Mouse (Mus musculus) CH12.LX (cell line): Measurements from ENCODE around the gene Phgdh. TPM values are rescaled to one million over a fixed set of nuclear protein-coding genes. Genes with fewer than 3 reads are reported as not detected.
A peak's percentile ranks its signal among the peaks of the same experiment; 100 is the strongest.

Experiments used
- DNase-seq: peaks from one replicate; pipeline ENCODE4 v3.0.0-alpha.2; 2013; ENCODE audit errors: extremely low read depth
- H3K27ac ChIP-seq: 2 replicates; pipeline ENCODE4 v1.5.1; 2012; ENCODE audit warnings: low read depth, mild to moderate bottlenecking, control low read depth, moderate library complexity; ENCODE audit not compliant: insufficient read depth
- H3K27me3 ChIP-seq: replicated peaks from 2 replicates; pipeline ENCODE3; 2012; ENCODE audit warnings: inconsistent platforms
- H3K36me3 ChIP-seq, 2 experiments: replicated peaks in 1 of 2; 2 replicates each; pipeline versions ENCODE3 to v1.6.1; 2012; ENCODE audit warnings: inconsistent platforms in 1 of 2, low read length in 1 of 2, mild to moderate bottlenecking in 1 of 2, mixed read lengths in 1 of 2, moderate library complexity in 1 of 2; ENCODE audit not compliant: control insufficient read depth in 1 of 2, insufficient read depth in 1 of 2
- H3K4me1 ChIP-seq, 2 experiments: 2 replicates each; pipeline ENCODE4 v1.6.1; 2012; ENCODE audit warnings: inconsistent platforms in 1 of 2, moderate library complexity in 1 of 2; ENCODE audit not compliant: insufficient read depth in 2 of 2, control insufficient read depth in 1 of 2
- H3K4me2 ChIP-seq: 2 replicates; pipeline ENCODE4 v1.6.1; 2012; ENCODE audit warnings: low read depth, mild to moderate bottlenecking, control low read depth; ENCODE audit not compliant: poor library complexity, insufficient read depth, severe bottlenecking
- H3K4me3 ChIP-seq, 3 experiments: fragments of 150-350 bp in 1 of 3; sonication (generic) in 1 of 3; replicated peaks in 1 of 3; 2 replicates each; pipeline versions ENCODE3 to v1.5.1; 2011 to 2012; ENCODE audit warnings: low read depth in 2 of 3, low read length in 2 of 3, mild to moderate bottlenecking in 2 of 3, moderate library complexity in 2 of 3, control low read depth in 1 of 3, improper control_type of control experiment in 1 of 3, inconsistent platforms in 1 of 3, mixed read lengths in 1 of 3; ENCODE audit not compliant: poor library complexity in 1 of 3
- H3K79me2 ChIP-seq: replicated peaks from 2 replicates; pipeline ENCODE4 v1.6.1; 2012; ENCODE audit warnings: mild to moderate bottlenecking, moderate library complexity; ENCODE audit not compliant: control insufficient read depth, poor library complexity, insufficient read depth, severe bottlenecking; ENCODE audit errors: extremely low read depth
- H3K9ac ChIP-seq: 2 replicates; pipeline ENCODE4 v1.6.1; 2012; ENCODE audit warnings: low read depth, mild to moderate bottlenecking, control low read depth, moderate library complexity; ENCODE audit not compliant: insufficient read depth
- H3K9me3 ChIP-seq: replicated peaks from 2 replicates; pipeline ENCODE3; 2012; ENCODE audit warnings: low read length, inconsistent platforms, mixed read lengths
- BHLHE40 ChIP-seq: IDR thresholded peaks from 2 replicates; pipeline ENCODE4 v1.6.1; 2011; ENCODE audit warnings: mild to moderate bottlenecking, low read depth, low read length, improper control_type of control experiment
- CTCF ChIP-seq, 2 experiments: IDR thresholded peaks in 1 of 2; conservative IDR thresholded peaks in 1 of 2; 2 replicates each; pipeline ENCODE4 v1.5.1; 2011 to 2012; ENCODE audit warnings: low read depth in 2 of 2, low read length in 2 of 2, improper control_type of control experiment in 1 of 2, inconsistent platforms in 1 of 2, mild to moderate bottlenecking in 1 of 2, moderate library complexity in 1 of 2
- E2F4 ChIP-seq: IDR thresholded peaks from 2 replicates; pipeline ENCODE4 v1.6.1; 2011; ENCODE audit warnings: low read depth, low read length, improper control_type of control experiment; ENCODE audit not compliant: insufficient replicate concordance
- EP300 ChIP-seq: IDR thresholded peaks from 2 replicates; pipeline ENCODE4 v1.6.1; 2011; ENCODE audit warnings: low read length, improper control_type of control experiment
- ETS1 ChIP-seq: conservative IDR thresholded peaks from 2 replicates; pipeline ENCODE4 v1.6.1; 2012; ENCODE audit warnings: low read depth, mild to moderate bottlenecking, inconsistent platforms, low read length, improper control_type of control experiment, moderate library complexity
- HCFC1 ChIP-seq: IDR thresholded peaks from 2 replicates; pipeline ENCODE4 v1.6.1; 2012; ENCODE audit warnings: low read depth, mild to moderate bottlenecking, inconsistent platforms, low read length, improper control_type of control experiment
- MYC ChIP-seq: IDR thresholded peaks from 2 replicates; pipeline ENCODE4 v1.6.1; 2011; ENCODE audit warnings: low read depth, mild to moderate bottlenecking, improper control_type of control experiment, low read length
- NELFE ChIP-seq: IDR thresholded peaks from 2 replicates; pipeline ENCODE4 v1.6.1; 2011; ENCODE audit warnings: low read depth, low read length, improper control_type of control experiment
- NRF1 ChIP-seq: IDR thresholded peaks from 2 replicates; pipeline ENCODE4 v1.6.1; 2014; ENCODE audit warnings: low read depth, mild to moderate bottlenecking, inconsistent platforms, low read length, improper control_type of control experiment, moderate library complexity
- POLR2A ChIP-seq: IDR thresholded peaks from 2 replicates; pipeline ENCODE4 v1.6.1; 2011; ENCODE audit warnings: low read depth, mild to moderate bottlenecking, improper control_type of control experiment, low read length
- RAD21 ChIP-seq: IDR thresholded peaks from 2 replicates; pipeline ENCODE4 v1.6.1; 2011; ENCODE audit warnings: low read depth, mild to moderate bottlenecking, low read length, improper control_type of control experiment, moderate library complexity
- SMC3 ChIP-seq: IDR thresholded peaks from 2 replicates; pipeline ENCODE4 v1.6.1; 2011; ENCODE audit warnings: low read depth, low read length, improper control_type of control experiment
- TBP ChIP-seq: conservative IDR thresholded peaks from 2 replicates; pipeline ENCODE4 v1.6.1; 2011; ENCODE audit warnings: low read depth, low read length, improper control_type of control experiment
- TCF12 ChIP-seq: IDR thresholded peaks from 2 replicates; pipeline ENCODE4 v1.6.1; 2014; ENCODE audit warnings: low read depth, mild to moderate bottlenecking, inconsistent platforms, low read length, improper control_type of control experiment
- USF1 ChIP-seq: IDR thresholded peaks from 2 replicates; pipeline ENCODE4 v1.6.1; 2014; ENCODE audit warnings: low read depth, mild to moderate bottlenecking, inconsistent platforms, low read length, improper control_type of control experiment
- USF2 ChIP-seq: conservative IDR thresholded peaks from 2 replicates; pipeline ENCODE4 v1.6.1; 2011; ENCODE audit warnings: low read depth, low read length, improper control_type of control experiment
- ZC3H11A ChIP-seq: IDR thresholded peaks from 2 replicates; pipeline ENCODE4 v1.6.1; 2012; ENCODE audit warnings: low read depth, mild to moderate bottlenecking, inconsistent platforms, low read length, improper control_type of control experiment
- ZNF384 ChIP-seq: IDR thresholded peaks from 2 replicates; pipeline ENCODE4 v1.6.1; 2012; ENCODE audit warnings: low read depth, low read length, improper control_type of control experiment, inconsistent platforms
- dilution Hi-C: fragments of 300-500 bp; cut with MboI; formaldehyde crosslinking; loops from 2 replicates; pipeline ENCODE4 v1.14.3; 2020; ENCODE audit warnings: low sequenced_read_pairs; ENCODE audit not compliant: extremely low pct_unique_long_range_greater_than_20kb, extremely low pct_ligation_motif_present
- in situ Hi-C: fragments of 300-500 bp; cut with MboI; formaldehyde crosslinking; loops from 3 replicates; pipeline ENCODE4 v1.14.3; 2019; ENCODE audit warnings: low sequenced_read_pairs, low pct_ligation_motif_present, low pct_unique_long_range_greater_than_20kb, mixed read lengths
- polyA plus RNA-seq: library from polyadenylated mRNA; unstranded; fragments of >175 nt; gene quantifications from 2 replicates; pipeline ENCODE4 v1.2.1, GENCODE M21; 2012; ENCODE audit warnings: low read depth; ENCODE audit not compliant: insufficient read length
- total RNA-seq, 2 experiments: library from RNA; depleted of rRNA; stranded (reverse); fragments of 300-350 nt in 1 of 2; fragments of >200 nt in 1 of 2; gene quantifications; 2 replicates each; pipeline ENCODE4 v1.2.3; 2012 to 2014

Phgdh gene
- total and polyA plus RNA-seq, 3 experiments, result 543 to 631 (median 587) TPM

DNA sequence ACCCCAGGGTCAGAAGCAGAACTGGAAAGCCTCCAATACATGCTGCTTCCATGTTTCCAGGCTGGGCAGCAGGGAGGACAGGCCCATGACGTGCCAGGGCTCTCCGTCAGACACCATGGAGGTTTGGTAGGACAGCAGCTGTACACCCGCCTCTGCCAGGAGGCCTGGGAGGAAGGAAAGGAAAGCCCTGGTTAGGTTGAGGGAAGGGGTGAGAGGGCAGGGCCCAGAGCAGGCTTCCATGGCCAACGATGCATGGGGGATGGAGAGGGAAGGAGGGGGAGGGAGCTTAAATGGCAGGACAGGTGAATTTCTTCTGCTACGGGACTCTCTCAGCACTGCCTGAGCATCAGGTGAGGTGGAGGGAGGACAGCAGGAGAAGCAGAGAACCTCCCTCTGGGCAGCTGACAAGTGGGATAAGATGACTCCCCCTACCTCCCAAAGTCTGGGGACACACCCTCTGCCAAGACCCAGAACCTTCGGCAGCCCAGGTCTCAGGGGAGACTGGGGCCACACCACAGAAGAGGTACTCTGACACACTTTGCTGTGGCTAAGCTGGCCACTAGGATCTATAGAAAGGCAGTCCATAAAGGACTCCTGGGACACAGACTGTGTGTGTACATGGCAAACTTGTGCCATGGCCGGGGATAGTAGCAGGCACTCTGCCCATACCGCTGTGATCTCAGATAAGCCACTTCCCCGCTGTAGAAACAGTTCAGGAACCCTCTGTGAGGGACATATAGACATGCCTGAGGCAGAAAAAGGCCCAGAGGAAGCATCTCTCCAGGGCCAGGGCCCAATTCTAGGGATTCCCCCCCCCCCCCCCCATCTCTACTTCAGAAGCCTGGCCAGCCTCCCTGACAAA lies 26.3 kb downstream of the Phgdh start:
- H3K4me3 ChIP-seq, result no peak overlapping the region
- no peaks in the 10 kb centered on the region for H3K9me3 ChIP-seq
- dilution Hi-C loops (no loop called here), in situ Hi-C loops (no loop called here)
- peaks cover 53 to 61% of the 10 kb centered on the region in 2 experiments for H3K36me3 ChIP-seq
- H3K4me1 ChIP-seq, result no peaks in the 10 kb centered on the region
- no peak for DNase-seq
- H3K79me2 ChIP-seq, result no peaks in the 10 kb centered on the region
- no peak overlapping the region for H3K27ac ChIP-seq
- TF ChIP-seq ETS1, result no peak
- TF ChIP-seq ZC3H11A, result no peak
- no peak for TF ChIP-seq TCF12
- no peak for TF ChIP-seq HCFC1
- no peak for TF ChIP-seq ZNF384
- no peak for TF ChIP-seq POLR2A
- no peak for TF ChIP-seq TBP
- TF ChIP-seq NRF1, result no peak
- H3K4me2 ChIP-seq, result no peak overlapping the region
- no peak overlapping the region for H3K9ac ChIP-seq
- H3K27me3 ChIP-seq, result no peaks in the 10 kb centered on the region

DNA sequence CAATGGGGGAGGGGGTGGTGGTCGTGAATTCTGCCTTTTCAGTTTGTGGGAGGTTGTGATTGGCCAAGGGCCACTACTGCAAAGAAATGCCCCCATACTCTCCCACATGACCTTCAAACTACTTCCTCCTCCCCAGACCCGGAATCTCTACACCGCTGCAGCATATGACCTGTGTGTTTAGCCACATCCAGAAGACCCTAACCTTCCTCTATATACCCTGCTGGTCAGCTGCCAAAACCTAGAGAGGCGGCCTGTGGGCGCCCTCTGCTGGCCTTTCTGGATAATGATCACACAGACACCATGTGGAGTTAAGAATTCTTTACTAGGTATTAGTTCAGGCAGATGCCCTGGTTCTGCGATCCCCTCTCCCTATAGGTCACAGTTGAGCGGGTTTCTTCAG lies 26.9 kb downstream of the Phgdh start:
- in situ Hi-C loops (no loop called here), dilution Hi-C loops (no loop called here)
- no peak overlapping the region for H3K27ac ChIP-seq
- H3K27me3 ChIP-seq, result no peaks in the 10 kb centered on the region
- DNase-seq, result peak; percentile 44
- H3K36me3 ChIP-seq, result peaks cover 46 to 55% of the 10 kb centered on the region in 2 experiments
- TF ChIP-seq POLR2A (no peak), E2F4 (no peak), CTCF (conservative IDR thresholded peaks at IDR 0.05 in 1 of 2, IDR thresholded peaks at IDR 0.05 in 1 of 2; ENCODE audit: low read depth in 2 of 2, low read length in 2 of 2) (peak; percentile 15 to 65; a peak in 2 of 4 replicates), USF2 (no peak), NELFE (no peak), RAD21 (peak; percentile 49), USF1 (no peak), SMC3 (peak; percentile 45), BHLHE40 (no peak), MYC (no peak), EP300 (no peak)
- H3K4me3 ChIP-seq, result no peak overlapping the region
- no peak overlapping the region for H3K9ac ChIP-seq
- no peaks in the 10 kb centered on the region for H3K4me1 ChIP-seq
- peaks cover 2% of the 10 kb centered on the region for H3K9me3 ChIP-seq
- no peak overlapping the region for H3K4me2 ChIP-seq
- H3K79me2 ChIP-seq, result no peaks in the 10 kb centered on the region
